Mouse (Mus musculus): ENCODE measurements around the gene Hist2h2ac.

DNA sequence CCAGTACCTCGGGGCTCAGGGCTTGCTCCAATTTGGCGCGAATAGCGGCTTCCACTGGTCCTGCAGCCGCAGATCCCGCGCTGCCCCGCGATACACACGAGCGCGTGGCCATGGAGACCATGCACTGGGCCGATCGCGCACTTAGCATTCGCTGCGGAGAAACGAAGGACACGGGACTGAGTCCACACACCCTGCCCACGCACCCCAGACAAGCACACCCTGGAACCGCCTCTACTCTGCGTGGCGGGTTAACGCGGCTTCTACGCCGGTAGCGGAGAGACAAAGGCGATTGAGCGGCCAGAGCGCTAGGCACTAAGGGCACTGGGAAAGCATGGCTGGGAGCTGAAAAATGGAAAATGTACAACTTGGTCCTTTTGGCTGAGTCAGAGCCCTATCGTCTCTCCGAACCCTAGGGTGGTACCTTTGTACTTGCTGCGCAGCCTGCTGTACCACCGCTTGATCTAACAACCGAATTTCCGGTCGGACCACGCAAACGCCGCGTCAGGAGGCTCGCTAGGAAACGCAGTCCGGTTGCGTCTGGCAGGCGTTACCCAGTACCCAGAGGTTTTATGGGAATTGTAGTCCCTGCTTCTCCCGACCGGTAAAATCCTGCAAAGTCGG lies 23.4 kb downstream of the Hist2h2ac start:
- TF ChIP-seq CTCF (IDR thresholded peaks at IDR 0.05; ENCODE audit: control insufficient read depth, insufficient read depth, insufficient read length): no peak
- no peak for TF ChIP-seq CEBPB (IDR thresholded peaks at IDR 0.05; ENCODE audit: low read depth)
- TF ChIP-seq MYOD1 (IDR thresholded peaks at IDR 0.05; ENCODE audit: control insufficient read depth, insufficient read length, low read depth): no peak
- TF ChIP-seq FOSL1 (IDR thresholded peaks at IDR 0.05; ENCODE audit: insufficient read depth, low read length, poor library complexity, severe bottlenecking): no peak
